Comparison of ENCODE assay signal across 22 mouse cellular contexts in the genomic region with DNA sequence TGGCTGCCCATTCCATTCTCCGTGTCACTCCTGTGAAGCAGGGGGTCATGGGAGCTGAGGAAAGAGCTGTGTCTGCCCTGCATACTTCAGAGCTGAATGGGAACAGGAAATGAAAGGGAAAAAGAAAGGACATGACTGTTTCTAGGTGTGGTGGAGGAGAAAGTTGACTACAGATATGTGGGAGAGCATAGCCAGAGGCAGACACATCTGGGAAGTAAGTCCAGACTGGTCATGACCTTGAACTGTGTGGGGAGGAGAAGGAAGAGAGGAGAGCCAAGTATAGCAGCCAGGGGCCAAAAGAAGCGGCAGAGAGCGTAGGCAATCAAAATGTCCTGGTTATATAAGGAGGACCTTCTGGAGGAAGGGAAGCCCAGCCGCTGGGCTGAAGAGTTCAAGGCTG.
DNase-seq lines count a peak whose midpoint lies in the region; ATAC-seq lines count a peak whose summit lies in the region.
"Had no signal": no experiment of that assay in that cellular context is flagged by ENCODE, and none has a peak within 500 bp of the region (broad histone marks: within the 10 kb centered on the region; RNA-seq: fewer than 3 reads in every experiment).

No protein-coding gene starts in this region.

- 58% methylated on average over 4 of the region's 4 CpGs for WGBS in heart, embryonic 11.5 days (ENCODE audit: insufficient replicate concordance)
- WGBS in kidney, embryonic 16.5 days = 55% methylated on average over 4 of the region's 4 CpGs
- WGBS in liver, embryonic 11.5 days = 77% methylated on average over 4 of the region's 4 CpGs

- H3K36me3 ChIP-seq in heart, embryonic 11.5 days (ENCODE audit: control insufficient read depth, insufficient read depth, low read length) = no peaks in the 10 kb centered on the region
- H3K36me3 ChIP-seq in kidney, embryonic 16.5 days (ENCODE audit: insufficient read depth, low read length) = no peaks in the 10 kb centered on the region
- H3K36me3 ChIP-seq in liver, embryonic 11.5 days (ENCODE audit: control insufficient read depth, insufficient read depth, low read length) = no peaks in the 10 kb centered on the region
- H3K36me3 ChIP-seq: embryonic facial prominence, embryonic 12.5 days; hindbrain, embryonic 13.5 days; intestine, embryonic 15.5 days; limb, embryonic 12.5 days; liver, embryonic 13.5 days; lung, embryonic 15.5 days; midbrain, embryonic 12.5 days; neural tube, embryonic 13.5 days had no signal

- no peak overlapping the region for H3K4me3 ChIP-seq in heart, embryonic 11.5 days (ENCODE audit: low read depth, low read length)
- H3K4me3 ChIP-seq in kidney, embryonic 16.5 days (ENCODE audit: low read length) = no peak overlapping the region
- H3K4me3 ChIP-seq in liver, embryonic 11.5 days (ENCODE audit: low read depth, low read length) = no peak overlapping the region
- H3K4me3 ChIP-seq: embryonic facial prominence, embryonic 12.5 days; erythroblast, embryonic 14.5 days; forebrain, embryonic 13.5 days; hindbrain, embryonic 13.5 days; intestine, embryonic 15.5 days; limb, embryonic 12.5 days; liver, embryonic 13.5 days; lung, embryonic 15.5 days; midbrain, embryonic 12.5 days; neural tube, embryonic 13.5 days had no signal

- no peaks in the 10 kb centered on the region for H3K9me3 ChIP-seq in heart, embryonic 11.5 days (replicated peaks; ENCODE audit: control insufficient read depth, low read length)
- H3K9me3 ChIP-seq in kidney, embryonic 16.5 days (ENCODE audit: low read length) = no peaks in the 10 kb centered on the region
- H3K9me3 ChIP-seq in liver, embryonic 11.5 days (ENCODE audit: control insufficient read depth, low read length) = no peaks in the 10 kb centered on the region
- H3K9me3 ChIP-seq: embryonic facial prominence, embryonic 12.5 days; forebrain, embryonic 13.5 days; hindbrain, embryonic 13.5 days; intestine, embryonic 15.5 days; limb, embryonic 12.5 days; liver, embryonic 13.5 days; lung, embryonic 15.5 days; midbrain, embryonic 12.5 days; neural tube, embryonic 13.5 days had no signal

- peak; percentile 32 to 42 for DNase-seq in heart, adult 18-20 months
- peak; percentile 5 to 7 for DNase-seq in kidney, postnatal 36 days
- DNase-seq in heart, adult 9 months (ENCODE audit: low spot score in 2 of 2) = peak; percentile 24 to 52
- DNase-seq in heart, postnatal 4 days = peak; percentile 13
- DNase-seq in liver, embryonic 11.5 days (ENCODE audit: low spot score) = no peak
- DNase-seq: adrenal gland, adult 8-10 months; cerebellum, adult 9-11 months; gastrocnemius, postnatal 10 days; liver, embryonic 13.5 days; thymus, postnatal 14 days had no signal

- no peaks in the 10 kb centered on the region for H3K27me3 ChIP-seq in heart, embryonic 11.5 days (ENCODE audit: control insufficient read depth, insufficient read depth, low read length)
- no peaks in the 10 kb centered on the region for H3K27me3 ChIP-seq in kidney, embryonic 16.5 days (ENCODE audit: insufficient read depth, low read length)
- H3K27me3 ChIP-seq in liver, embryonic 11.5 days (replicated peaks; ENCODE audit: control insufficient read depth, insufficient read depth, low read length) = no peaks in the 10 kb centered on the region
- H3K27me3 ChIP-seq: embryonic facial prominence, embryonic 12.5 days; forebrain, embryonic 13.5 days; hindbrain, embryonic 13.5 days; intestine, embryonic 15.5 days; limb, embryonic 12.5 days; liver, embryonic 13.5 days; lung, embryonic 15.5 days; midbrain, embryonic 12.5 days; neural tube, embryonic 13.5 days had no signal

- H3K9ac ChIP-seq in heart, embryonic 11.5 days (ENCODE audit: low read depth, low read length) = no peak overlapping the region
- no peak overlapping the region for H3K9ac ChIP-seq in kidney, embryonic 16.5 days (replicated peaks; ENCODE audit: low read length)
- H3K9ac ChIP-seq in liver, embryonic 11.5 days (ENCODE audit: low read depth, low read length) = no peak overlapping the region
- H3K9ac ChIP-seq: embryonic facial prominence, embryonic 12.5 days; forebrain, embryonic 13.5 days; hindbrain, embryonic 13.5 days; intestine, embryonic 15.5 days; limb, embryonic 12.5 days; liver, embryonic 13.5 days; lung, embryonic 15.5 days; midbrain, embryonic 12.5 days; neural tube, embryonic 13.5 days had no signal

- H3K4me1 ChIP-seq in heart, embryonic 11.5 days (ENCODE audit: control insufficient read depth, insufficient read depth, low read length) = peaks cover 2% of the 10 kb centered on the region; the same call in 1 of the 2 replicates
- no peaks in the 10 kb centered on the region for H3K4me1 ChIP-seq in kidney, embryonic 16.5 days (ENCODE audit: insufficient read depth, low read length)
- no peaks in the 10 kb centered on the region for H3K4me1 ChIP-seq in liver, embryonic 11.5 days (replicated peaks; ENCODE audit: control insufficient read depth, insufficient read depth, low read length)
- H3K4me1 ChIP-seq: embryonic facial prominence, embryonic 12.5 days; liver, embryonic 13.5 days; midbrain, embryonic 12.5 days had no signal

- H3K27ac ChIP-seq in heart, embryonic 11.5 days (ENCODE audit: low read depth, low read length) = no peak overlapping the region
- H3K27ac ChIP-seq in kidney, embryonic 16.5 days (ENCODE audit: low read length) = no peak overlapping the region
- H3K27ac ChIP-seq in liver, embryonic 11.5 days (ENCODE audit: low read depth, low read length) = no peak overlapping the region
- H3K27ac ChIP-seq: embryonic facial prominence, embryonic 12.5 days; forebrain, embryonic 13.5 days; hindbrain, embryonic 13.5 days; intestine, embryonic 15.5 days; limb, embryonic 12.5 days; liver, embryonic 13.5 days; lung, embryonic 15.5 days; macrophage; midbrain, embryonic 12.5 days; neural tube, embryonic 13.5 days had no signal

- no peak for ATAC-seq in heart, embryonic 11.5 days (replicated peaks; ENCODE audit: insufficient number of reproducible peaks, low FRiP score, low TSS enrichment)
- no peak for ATAC-seq in kidney, embryonic 16.5 days (ENCODE audit: low FRiP score, low TSS enrichment)
- ATAC-seq in liver, embryonic 11.5 days (replicated peaks; ENCODE audit: low FRiP score) = no peak
- ATAC-seq: forebrain, embryonic 13.5 days; intestine, embryonic 15.5 days had no signal

- no peak overlapping the region for H3K4me2 ChIP-seq in heart, embryonic 11.5 days
- H3K4me2 ChIP-seq in kidney, embryonic 16.5 days (replicated peaks; ENCODE audit: low read depth, low read length) = no peak overlapping the region
- no peak overlapping the region for H3K4me2 ChIP-seq in liver, embryonic 11.5 days
- H3K4me2 ChIP-seq: embryonic facial prominence, embryonic 12.5 days; forebrain, embryonic 13.5 days; hindbrain, embryonic 13.5 days; intestine, embryonic 15.5 days; limb, embryonic 12.5 days; liver, embryonic 13.5 days; lung, embryonic 15.5 days; midbrain, embryonic 12.5 days; neural tube, embryonic 13.5 days had no signal
